Mouse (Mus musculus): ENCODE results near the gene Scap. TPM values are rescaled to one million over a fixed set of nuclear protein-coding genes. Genes with fewer than 3 reads are reported as not detected.
A peak's percentile ranks its signal among the peaks of the same experiment; 100 is the strongest.
"Not testable (repeated sequence)": the region's sequence is repeated elsewhere in the genome, so short reads cannot be mapped to it uniquely, and the experiment has no call there.

Gene Scap
- total RNA-seq, 4 experiments from 2014 or later = 93.7 to 105 (median 99.7) TPM

DNA sequence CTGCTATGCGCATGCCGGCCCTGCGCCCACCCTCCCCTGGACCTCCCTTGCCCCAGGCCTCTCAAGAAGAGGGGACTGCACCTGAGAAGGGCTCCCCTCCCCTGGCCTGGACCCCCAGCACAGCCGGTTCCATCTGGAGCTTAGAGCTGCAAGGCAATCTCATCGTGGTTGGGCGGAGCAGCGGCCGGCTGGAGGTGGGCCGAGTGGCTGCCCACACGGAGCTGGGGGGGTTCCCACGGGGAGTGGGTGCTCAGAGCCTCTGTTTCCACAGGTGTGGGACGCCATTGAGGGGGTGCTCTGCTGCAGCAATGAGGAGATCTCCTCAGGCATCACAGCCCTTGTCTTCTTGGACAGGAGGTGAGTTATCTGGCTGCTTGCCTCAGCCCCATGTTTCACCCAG, 48.2 kb downstream of the Scap start:
- no peak for DNase-seq (ENCODE audit: low spot score in 2 of 2)

DNA sequence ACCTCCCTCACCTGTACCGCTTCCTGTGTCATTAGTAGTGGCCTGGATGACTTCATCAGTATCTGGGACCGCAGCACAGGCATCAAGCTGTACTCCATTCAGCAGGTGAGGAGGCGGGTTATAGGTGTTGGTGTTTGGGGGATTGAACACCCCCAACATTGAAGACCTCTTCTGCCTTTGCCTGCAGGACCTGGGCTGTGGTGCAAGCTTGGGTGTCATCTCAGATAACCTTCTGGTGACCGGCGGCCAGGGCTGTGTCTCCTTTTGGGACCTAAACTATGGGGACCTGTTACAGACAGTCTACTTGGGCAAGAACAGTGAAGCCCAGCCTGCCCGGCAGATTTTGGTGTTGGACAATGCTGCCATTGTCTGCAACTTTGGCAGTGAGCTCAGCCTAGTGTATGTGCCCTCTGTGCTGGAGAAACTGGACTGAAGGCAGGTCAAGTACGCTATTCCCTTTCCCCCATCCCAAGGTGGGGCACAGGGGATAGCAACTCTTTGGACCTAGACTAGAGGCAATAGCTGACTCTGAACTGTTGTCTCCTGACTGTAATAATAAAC, 51.4 kb downstream of the Scap start:
- DNase-seq (ENCODE audit: low spot score in 2 of 2) = no peak

DNA sequence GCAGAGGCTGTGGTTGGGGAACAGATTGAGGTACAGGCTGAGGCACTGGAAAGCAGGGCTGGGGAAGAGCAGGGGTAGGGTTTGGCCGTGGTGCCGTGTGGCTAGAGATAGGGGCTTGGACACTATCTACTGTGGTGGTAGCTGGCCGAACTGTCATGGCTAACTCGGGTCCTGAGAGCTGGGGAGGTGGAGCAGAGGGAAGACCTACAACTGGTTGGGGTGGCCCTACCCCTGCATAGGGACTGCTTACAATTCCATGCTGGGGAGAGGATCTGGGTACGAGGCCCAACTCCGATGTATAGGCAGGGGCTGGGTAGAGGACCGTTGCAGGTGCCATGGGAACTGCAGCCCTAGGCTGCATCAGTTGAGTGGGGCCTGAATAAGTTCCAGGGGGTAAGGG, 54.9 kb downstream of the Scap start:
- DNase-seq (ENCODE audit: low spot score in 2 of 2) = no peak

DNA sequence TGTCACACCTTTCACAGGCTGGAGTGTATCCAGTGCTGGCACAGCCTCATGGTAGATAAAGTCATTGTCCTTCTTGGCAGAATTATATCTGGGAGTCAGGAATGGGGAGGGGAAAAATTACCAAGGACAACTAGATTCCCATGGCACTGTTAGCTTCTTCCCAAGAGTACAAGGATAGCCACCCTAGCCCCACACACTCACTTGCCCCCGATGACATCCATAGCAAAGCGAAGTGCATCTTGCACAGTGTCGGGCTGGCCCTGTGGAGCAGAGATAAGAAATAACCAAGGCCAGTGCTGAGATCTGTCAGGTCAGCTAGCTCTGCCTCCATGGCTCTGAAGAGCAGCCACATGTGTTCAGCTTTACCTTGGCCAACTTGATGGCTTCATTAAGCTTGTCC, 57.8 kb downstream of the Scap start:
- DNase-seq (ENCODE audit: low spot score in 2 of 2) = no peak

DNA sequence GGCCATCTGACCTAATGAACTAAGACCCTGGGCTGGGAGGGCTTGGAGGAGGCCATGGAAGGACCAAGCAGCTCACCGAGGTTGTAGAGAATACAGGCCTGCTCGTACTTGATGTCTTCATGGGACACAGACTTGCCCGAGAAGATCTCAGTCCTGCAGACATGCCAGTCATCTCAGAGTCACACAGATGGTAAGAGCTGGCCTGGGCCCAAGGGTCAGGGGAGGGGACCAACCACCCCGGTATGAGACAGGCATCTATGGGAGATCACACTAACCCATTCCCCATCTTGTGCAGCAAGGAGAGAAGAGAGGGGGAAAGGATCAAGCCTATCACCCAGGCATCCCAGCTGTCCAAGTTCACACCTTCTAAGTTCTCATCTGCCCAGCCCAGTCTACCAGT, 60.2 kb downstream of the Scap start:
- DNase-seq (ENCODE audit: low spot score in 2 of 2) = no peak

DNA sequence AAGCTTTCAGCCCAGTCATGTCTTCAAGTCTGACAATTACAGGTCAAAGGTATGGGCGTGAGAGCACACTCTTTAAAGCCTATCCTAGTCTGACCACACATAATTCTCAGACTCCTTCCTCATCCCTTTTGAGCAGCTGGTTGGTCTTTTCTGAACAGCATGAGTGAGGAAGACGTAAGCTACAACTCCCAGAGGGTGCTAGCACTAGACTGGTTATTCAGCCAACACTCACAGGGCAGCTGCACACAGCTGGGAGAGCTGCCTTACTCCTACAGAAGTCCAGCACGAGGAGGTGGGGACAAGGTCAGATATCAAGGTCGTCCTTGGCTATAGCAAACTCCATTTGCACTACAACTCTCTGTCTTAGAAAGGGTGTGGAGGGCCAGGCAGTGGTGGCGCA, 67.6 kb downstream of the Scap start:
- DNase-seq (ENCODE audit: low spot score in 2 of 2) = no peak

DNA sequence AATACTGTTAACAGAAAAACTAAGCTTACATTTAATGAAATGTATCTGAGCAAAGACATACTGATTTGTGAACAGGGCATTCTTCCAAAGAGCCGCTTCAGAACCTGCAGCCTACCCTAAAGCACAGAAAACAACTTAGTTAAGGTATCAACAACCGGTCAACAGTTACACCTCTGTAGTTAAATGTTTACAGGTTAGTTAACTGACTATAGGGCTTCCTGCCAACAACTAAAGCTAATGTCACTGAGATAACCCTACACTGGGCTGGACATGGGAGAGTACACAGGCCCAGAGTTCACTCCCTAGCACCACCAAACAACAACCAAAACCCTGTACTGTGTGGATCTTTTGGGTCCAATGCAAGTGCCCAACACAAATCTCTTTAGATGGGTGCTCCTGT, 69.6 kb downstream of the Scap start:
- DNase-seq (ENCODE audit: low spot score in 2 of 2) = no peak

DNA sequence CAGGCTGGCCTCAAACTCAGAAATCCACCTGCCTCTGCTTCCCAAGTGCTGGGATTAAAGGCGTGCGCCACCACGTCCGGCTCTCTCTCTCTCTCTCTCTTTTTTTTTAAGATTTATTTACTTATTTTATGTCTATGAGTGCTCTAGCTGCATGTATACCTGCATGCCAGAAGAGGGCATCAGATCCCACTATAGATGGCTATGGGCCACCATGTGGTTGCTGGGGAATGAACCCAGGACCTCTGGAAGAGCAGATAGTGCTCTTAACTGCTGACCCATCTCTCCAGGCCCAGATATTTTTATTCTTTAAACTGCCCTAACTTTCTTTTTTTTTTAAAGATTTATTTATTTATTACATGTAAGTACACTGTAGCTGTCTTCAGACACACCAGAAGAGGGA, 70.2 kb downstream of the Scap start:
- DNase-seq (ENCODE audit: low spot score in 2 of 2) = not testable (repeated sequence)

DNA sequence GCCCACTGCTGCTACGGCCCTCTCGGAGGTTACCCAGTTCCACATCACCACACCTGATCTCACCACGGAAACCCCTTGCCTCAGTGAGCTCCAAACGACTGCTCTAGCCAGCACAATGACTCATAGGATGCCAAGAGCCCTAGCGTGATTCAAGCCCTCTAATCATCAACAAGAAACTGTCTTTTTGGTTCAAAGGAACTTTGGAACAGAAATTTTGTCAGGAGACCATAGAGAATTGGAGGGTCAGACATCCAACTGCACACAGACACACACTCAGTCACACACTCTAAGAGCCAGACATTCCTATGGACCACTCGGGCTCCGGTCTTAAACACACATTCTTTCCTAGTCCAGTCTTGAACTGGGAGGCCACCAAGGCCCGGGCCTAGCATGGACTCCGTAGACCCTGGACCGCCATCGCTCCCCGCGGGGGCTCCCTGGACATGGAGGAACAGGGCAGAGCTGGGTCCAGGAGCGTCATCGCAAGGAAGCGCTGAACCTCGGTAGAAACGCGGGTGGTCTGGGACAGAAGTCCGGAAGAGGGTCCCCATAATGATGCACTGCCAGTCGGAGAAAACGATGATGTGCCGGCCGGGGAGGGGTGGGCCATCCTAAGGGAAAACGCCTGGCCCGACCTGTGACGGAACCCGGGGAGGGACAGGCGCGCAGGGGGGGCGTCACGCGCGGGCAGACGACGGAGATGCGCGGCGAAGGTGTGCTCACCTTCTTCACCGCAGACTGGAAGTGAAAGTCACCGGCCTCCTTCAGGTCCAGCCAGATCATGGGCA, 74.4 kb downstream of the Scap start:
- peak in 1 of 2 experiments; percentile 54 for DNase-seq (ENCODE audit: low spot score in 2 of 2)

DNA sequence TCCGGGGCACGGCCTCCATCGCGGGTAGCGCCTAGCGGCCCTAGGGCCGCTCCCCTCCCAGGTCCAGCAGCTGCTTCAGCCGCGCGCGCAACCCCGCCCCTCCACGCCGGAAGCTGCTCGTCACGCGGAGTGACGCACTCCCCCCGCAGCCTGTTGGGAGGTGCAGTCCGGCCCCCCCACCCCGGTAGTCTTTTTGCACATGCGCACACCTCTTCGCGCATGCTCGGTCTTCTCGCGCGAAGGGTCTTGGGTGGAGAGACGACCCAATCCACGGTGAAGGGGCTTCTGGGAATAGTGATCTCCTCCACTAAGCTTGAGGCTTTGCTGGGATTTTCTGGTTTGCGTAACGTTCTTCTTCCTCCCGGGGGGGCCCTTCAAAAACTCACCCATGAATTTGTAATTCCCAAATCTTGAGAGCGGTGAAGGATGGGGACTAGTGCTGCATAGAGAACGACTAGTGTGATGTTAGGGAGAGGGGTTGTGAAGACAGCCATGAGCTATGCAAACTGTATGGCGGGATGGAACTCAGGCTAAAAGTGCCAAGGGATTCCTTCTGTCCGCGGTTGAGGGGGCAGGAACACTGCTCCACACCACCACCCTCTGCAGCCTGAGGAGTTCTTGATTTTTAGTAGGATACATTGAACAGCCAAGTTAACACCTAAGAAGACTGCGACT, 75.1 kb downstream of the Scap start, which contains the start of gene Ptpn23:
TSS of gene Ptpn23 (minus strand) at position 115 of the 675 bp plus-strand sequence.
- DNase-seq (ENCODE audit: low spot score in 2 of 2) = peak; percentile 82 to 93

DNA sequence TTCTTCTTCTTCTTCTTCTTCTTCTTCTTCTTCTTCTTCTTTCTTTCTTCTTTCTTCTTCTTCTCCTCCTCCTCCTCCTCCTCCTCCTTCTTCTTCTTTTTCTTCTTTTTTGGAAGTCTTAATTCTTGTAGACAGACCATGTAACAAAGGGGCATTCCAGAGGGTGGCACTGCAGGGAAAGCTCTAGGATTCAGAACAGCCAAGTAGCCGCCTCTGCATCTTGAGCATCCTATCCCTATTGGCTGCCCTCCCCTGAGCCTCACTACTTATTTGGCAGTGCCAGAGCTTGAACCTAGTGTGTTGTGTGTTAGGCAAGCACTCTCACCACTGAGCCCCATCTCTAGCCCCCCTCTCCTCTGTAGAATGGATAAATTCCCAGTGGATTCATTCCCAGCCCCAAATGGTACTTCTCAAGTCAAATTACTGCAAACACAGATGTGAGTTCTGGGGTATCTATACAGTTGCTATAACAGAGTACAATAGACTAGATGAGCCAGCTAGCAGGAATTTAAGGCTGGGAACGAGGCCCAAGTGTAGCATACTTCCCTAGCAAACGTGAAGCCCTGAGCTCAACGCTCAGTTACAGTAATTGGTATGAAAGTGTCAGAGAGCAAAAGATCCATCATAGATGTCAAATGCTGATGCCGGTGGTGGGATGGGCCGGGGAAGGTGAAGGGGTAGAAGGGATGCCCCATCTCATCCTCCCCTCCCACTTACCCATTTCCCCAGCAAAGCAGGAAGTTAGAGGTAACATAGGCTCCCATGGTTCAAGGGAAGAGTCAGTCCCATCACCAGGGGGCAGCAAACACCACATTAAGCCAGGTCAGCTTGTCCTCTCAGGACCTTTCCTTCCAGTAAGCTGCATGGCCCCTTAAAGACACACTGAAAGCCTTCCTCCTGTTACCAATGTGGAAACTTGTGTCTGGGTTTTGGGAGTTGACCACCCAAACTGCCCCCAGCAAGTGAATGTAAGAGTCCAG, 78.1 kb downstream of the Scap start:
- peak; percentile 44 to 67 for DNase-seq (ENCODE audit: low spot score in 2 of 2)

DNA sequence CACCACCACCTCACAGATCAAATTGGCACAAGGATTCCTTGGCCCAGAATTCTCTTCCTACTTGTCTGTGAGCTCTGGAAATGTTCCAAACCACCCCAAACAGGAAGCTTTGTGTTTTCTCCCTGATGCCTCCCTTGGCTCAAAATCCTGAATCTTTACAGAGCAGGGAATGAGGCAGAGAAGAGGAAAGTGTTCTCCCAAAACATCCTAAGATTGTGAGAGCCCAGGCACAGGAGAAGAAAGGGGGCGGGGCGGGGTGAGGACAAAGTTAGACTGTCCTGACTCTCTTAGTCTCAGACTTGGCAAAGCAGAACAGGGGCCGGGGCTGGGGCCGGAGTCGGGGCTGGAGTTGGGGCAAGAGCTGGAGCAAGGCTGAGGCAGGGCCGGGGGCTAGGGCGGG, 79.8 kb downstream of the Scap start:
- no peak for DNase-seq (ENCODE audit: low spot score in 2 of 2)

DNA sequence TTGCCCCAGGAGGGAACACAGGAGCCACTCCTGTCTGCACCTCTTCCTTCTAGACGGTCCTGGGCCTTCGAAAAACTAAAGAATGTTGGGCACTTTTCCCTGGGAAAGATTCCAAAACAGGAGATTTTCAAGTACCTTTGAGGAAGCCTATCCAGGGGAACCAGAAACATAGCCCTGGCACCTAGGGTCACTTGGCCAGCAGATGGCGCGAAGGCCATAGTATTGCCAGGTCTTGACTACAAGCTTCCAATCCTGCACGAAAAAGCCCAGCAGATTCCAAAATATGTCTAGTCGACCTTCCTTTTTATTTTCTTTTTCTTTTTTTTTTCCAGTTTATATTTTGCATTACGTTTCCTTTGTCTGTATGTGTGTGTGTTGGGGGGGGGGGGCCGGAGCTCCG, 80.7 kb downstream of the Scap start:
- no peak for DNase-seq (ENCODE audit: low spot score in 2 of 2)

DNA sequence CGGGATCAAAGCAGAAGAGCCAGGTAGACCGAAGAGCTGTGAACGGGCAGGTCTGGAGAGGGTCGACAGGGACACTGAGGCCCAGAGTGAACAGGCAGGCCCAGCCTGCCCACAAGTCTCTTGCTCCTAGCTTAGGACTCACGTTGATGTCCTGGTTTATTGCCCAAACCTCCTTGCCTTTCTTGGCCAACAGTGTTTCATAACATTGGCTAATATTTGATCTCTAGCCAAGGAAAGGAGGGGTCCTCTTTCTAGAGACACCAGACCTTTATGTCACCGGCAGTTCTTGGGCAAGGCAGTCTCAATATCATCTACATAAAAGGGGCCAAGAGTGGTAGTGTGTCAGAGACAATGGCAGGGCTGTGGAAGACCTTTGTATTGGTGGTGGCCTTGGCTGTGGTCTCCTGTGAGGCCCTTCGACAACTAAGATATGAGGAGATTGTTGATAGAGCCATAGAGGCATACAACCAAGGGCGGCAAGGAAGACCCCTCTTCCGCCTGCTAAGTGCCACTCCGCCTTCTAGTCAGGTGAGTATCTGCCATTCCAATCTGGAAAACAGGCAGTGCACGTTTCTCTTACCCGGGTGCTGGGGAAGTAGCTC, 86.5 kb downstream of the Scap start, which contains the start of gene Ngp:
TSS of gene Ngp (plus strand) at position 237 of the 602 bp plus-strand sequence.
- no peak for DNase-seq (ENCODE audit: low spot score in 2 of 2)

DNA sequence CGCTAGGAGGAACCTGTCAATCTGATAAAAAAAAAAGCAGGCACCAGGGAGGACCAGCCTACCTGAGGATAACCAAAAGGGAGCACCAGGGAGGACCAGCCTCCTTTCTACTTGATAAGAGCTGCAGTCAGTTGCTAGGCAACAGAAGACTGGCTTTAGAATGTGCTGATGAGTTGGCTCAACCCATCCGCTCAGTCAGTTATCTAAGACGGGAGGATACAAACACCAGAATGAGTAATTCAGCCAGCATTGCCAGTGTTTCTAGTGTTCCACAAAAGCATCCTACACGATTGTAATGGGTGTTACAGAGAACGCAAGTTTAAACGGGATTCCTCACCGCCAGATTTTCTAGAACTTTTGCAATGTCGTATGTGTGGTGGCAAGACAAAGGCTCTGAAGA, 98.2 kb downstream of the Scap start:
- DNase-seq (ENCODE audit: low spot score in 2 of 2) = peak in 1 of 2 experiments; percentile 74

DNA sequence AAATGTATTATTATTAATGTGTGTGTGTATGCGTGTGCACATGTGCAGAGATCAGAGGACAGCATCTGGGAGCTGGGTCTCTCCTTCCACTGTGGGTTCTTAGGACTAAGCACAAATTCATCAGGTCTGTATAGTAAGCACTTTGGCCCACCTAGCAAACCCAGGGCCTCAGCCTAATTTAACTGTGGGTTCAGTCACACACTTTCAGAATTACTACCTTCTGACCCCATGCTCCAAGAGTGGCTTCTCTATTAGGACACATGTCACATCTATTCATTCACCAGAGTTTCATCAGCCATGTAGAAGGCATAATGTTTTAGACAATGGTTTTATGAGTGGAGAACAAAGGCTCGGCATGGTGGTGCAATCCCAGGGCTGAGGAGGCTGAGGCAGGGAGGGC, 100.0 kb downstream of the Scap start:
- DNase-seq (ENCODE audit: low spot score in 2 of 2) = no peak

Other genes starting within 250 kb of the Scap start
- gene Smarcc1, start 215.6 kb upstream of the Scap start, total RNA-seq (2022) = 10 to 100 TPM; 65.3 to 82.2 (median 72.2) TPM
- gene Dhx30, start 215.5 kb upstream of the Scap start, total RNA-seq (2022) = 100 to 1,000 TPM; 158 to 171 (median 165) TPM
- 100 to 1,000 TPM; 360 to 411 (median 377) TPM for gene Cspg5, start 89.5 kb upstream of the Scap start, total RNA-seq (2022)
- gene Elp6, start 28.1 kb upstream of the Scap start, total RNA-seq (2022) = 10 to 100 TPM; 11.6 to 16.4 (median 14.1) TPM
- 10 to 100 TPM; 48.3 to 55.0 (median 50.0) TPM for gene Ptpn23, start 74.9 kb downstream of the Scap start, total RNA-seq (2022)
- under 1 TPM in 2 of 4 experiments, not detected in 2; 0.30 to 0.50 TPM for gene Ngp, start 86.5 kb downstream of the Scap start, total RNA-seq (2022)
- 10 to 100 TPM; 23.2 to 28.2 (median 24.7) TPM for gene Klhl18, start 143.4 kb downstream of the Scap start, total RNA-seq (2022)
- 1 to 10 TPM; 4.5 to 6.2 (median 5.2) TPM for gene Kif9, start 143.7 kb downstream of the Scap start, total RNA-seq (2022)
- 10 to 100 TPM; 58.6 to 74.9 (median 63.6) TPM for gene Setd2, start 199.3 kb downstream of the Scap start, total RNA-seq (2022)